Mouse (Mus musculus) adrenal gland, postnatal 25 days (tissue): ENCODE results near the gene Mtcl1. TPM values are rescaled to one million over a fixed set of nuclear protein-coding genes. Genes with fewer than 3 reads are reported as not detected.
A peak's percentile ranks its signal among the peaks of the same experiment; 100 is the strongest.

ENCODE experiments used
- DNase-seq: peaks from one replicate; pipeline ENCODE4 v3.0.0; 2021; ENCODE audit warnings: mixed read lengths
- total RNA-seq: library from RNA; stranded (reverse); gene quantifications from 2 replicates; pipeline ENCODE4 v1.2.3, GENCODE M21; 2021

The Mtcl1 gene
- total RNA-seq, 1 experiment from 2014 or later = 13.4 TPM

DNA sequence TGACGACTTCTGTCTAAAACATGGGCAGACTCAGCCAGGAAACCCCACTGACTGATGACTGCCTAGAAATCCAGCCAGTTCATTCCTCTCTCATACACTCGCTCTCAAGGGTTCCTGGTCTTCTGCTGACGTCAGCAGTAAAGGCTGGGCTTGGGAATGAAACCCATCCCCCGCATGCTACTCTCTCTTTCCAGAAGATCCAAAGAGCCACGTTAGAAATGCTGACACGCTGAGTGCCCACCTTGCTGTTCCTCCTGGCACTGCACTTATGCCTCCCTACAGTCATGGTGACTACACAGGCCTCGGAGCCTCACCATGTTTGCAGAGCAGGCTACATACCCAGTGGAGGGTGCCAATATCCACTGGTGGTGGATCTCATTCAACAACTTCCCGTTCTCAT, 41.7 kb downstream of the Mtcl1 start:
- no peak for DNase-seq

DNA sequence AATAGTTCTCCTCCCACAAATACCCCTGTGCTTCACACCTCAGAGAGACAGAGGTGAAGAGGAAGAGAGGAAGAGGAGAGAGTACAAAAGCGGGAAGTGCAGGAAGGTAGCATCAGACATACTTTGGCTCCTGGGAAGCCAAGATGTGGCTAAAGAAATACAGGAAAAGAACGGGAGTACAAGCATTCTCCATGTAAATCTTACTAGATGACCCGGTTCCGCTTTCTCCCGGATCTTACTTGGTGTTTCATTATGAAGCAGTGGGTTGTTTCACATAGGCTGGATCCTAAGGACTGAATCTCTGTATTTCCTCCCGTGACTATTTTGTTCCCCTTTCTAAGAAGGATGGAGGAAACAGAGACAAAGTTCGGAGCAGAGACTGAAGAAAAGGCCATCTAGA, 43.9 kb downstream of the Mtcl1 start:
- DNase-seq = no peak

DNA sequence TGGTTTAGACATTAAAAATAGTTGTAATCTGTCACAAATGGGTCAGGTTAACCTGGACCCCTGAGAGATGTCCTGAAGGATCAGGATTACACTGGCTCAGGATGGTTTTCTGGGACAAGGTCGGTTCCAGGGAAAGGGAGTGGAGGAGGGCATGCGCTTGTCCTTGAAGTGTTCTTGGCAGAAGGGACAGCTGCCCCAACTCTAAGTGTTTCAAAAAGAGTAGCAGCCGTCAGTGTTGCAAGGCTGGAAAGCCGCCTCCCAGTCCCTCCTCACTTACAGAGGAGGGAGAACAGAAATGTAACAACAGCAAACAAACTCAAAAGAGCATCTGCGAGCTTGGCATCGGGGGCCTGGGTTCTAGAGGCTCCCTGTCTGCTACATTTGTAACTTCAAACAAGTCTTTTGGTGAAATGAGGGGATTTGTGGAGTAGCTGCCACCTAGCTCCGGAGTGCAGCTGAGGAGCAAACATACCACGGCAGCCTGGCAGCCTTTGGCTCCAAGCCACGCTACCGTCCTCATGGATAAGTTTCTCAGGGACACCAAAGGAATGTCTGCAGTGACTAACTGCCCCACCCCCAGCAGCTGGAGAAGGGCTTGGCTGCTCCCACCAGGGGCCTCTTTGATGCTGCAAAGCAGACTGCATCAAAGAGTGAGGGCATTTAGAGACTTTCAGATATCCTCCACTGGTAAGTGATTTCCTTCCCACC, 44.5 kb downstream of the Mtcl1 start:
- peak; percentile 86 for DNase-seq

DNA sequence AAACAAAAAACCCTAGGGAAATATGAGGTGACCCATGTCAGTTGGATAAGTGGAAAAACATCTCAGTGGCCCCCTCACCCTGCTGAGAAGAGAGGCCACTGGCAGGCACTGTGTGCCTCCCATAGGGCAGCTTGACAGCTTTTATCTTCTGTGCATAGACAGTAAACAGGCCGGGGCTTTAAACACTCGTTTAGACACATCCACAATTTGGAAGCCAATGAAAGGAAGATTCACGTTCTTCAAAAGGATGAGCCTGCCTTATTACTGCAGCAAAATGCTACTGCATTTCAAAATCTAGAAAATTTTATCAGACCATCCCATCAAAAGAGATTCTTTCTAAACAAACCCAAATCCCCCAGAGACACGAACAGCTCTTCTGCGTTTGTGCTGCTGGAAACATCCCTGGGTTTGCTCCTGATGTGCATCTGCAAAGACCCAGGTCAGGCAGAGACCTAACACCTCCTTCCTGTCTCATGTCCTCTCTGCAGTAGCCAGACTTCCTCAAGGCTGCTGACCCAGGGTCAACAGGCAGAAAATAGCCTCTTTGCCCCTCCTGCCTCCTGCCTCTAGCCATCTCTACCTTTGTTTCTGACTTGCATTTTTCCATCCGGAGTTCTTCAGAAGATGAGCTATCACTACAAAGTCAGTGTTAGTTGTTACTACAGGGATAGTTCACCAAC, 46.6 kb downstream of the Mtcl1 start:
- no peak for DNase-seq

DNA sequence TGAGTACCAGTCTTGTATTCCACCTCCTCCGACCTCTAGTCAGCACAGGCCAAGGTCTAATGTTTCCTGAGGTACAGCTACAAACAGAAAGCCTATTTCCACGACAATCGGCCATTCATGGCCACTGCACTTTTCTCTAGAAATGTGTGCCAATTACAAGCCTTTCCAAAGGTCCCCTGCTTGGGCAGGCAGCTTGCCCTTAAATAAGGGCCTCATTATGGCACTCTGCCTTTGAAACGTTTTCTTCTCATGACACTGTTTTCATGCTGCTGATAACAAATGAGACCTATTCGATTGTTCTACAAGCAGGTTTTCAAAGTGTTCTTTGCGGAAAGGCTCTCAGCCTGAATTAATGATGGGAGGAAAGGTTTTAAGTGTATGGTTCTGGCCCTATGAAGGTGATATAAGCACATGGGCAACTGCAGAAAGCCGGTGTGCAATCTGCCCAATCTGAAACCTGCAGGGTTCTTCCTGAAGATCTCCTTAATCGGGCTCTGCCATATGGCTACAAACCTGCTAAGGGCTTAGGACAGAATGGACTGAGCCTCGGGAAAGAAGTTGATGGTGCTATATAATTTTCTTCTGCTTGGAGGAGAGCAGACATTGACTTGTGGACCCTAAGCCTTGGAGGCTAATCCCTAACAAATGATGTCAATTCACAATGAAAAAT, 47.8 kb downstream of the Mtcl1 start:
- DNase-seq = no peak

DNA sequence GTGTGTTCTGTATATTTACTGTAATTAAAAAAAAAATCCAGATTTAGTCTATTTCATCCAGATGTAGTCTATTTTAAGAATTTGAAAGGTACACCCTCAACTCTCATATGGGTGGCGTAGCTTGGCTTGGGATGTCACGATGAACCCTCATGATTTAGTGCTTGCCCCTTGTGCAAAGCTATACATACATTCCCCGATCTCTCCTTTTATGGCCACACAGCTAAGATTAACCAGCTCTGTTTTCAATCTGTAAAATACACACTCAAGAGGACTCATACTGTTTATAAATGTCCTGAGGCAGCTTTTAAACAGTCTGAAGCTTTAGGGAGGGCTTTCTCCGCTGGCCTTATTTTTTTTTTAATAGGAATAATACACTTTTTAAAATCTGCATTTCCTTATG, 49.8 kb downstream of the Mtcl1 start:
- DNase-seq = no peak

DNA sequence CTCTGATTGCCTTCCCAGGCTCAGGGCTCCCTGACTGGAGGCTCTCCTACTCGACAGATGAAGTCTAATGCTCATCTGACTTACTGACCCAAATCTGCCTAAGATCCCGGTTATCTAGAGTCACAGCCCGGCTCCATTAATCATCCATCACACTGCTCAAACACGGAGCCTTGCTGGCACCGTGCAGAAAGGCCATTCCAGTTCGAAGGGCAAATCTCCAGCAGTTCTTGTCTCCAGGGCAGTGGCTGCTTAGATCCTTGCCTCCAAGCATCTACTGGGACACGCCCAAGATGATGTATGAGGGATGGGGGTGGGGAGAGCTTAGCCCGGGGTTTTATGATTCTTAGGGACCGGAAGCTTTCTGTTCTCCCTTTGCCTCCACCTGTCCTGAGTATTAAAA, 55.0 kb downstream of the Mtcl1 start:
- peak; percentile 19 for DNase-seq

DNA sequence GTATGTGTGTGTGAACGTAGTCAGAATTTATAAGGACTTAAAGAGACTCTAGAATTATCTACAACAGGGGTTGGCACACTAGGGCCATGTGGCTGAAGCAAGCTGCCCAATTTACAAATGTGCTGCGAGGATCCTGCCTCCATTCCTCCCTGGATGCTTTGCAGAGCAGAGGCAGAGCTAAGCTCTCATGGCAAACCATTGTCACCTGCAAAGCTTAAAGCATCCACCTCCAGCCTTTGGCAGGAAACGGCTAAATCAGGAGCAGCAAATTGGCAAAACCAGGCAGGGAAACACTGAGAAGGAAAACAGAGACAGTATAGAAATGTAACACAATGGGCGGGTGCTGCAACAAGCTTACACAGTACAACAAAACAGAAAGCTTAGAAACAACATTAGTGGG, 61.2 kb downstream of the Mtcl1 start:
- DNase-seq = no peak

DNA sequence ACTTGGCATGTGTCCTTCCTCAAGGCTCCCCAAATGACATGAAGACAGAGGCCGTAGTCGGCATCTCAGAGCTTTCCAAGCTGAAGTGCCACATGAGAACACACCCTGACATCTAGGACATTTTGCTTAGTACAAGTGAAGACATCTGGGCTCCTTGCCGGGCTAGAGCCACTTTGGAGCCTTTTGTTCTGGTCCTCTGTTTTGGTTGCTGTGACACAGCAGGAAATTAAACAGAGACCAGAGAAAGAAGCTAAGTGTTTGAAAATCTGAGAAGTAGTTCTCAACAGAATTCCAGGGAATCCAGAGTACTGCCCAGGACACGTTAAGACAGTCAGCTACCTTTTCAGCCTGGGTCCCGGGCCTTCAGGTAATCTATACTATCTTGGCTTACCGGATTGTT, 68.2 kb downstream of the Mtcl1 start:
- DNase-seq = no peak

DNA sequence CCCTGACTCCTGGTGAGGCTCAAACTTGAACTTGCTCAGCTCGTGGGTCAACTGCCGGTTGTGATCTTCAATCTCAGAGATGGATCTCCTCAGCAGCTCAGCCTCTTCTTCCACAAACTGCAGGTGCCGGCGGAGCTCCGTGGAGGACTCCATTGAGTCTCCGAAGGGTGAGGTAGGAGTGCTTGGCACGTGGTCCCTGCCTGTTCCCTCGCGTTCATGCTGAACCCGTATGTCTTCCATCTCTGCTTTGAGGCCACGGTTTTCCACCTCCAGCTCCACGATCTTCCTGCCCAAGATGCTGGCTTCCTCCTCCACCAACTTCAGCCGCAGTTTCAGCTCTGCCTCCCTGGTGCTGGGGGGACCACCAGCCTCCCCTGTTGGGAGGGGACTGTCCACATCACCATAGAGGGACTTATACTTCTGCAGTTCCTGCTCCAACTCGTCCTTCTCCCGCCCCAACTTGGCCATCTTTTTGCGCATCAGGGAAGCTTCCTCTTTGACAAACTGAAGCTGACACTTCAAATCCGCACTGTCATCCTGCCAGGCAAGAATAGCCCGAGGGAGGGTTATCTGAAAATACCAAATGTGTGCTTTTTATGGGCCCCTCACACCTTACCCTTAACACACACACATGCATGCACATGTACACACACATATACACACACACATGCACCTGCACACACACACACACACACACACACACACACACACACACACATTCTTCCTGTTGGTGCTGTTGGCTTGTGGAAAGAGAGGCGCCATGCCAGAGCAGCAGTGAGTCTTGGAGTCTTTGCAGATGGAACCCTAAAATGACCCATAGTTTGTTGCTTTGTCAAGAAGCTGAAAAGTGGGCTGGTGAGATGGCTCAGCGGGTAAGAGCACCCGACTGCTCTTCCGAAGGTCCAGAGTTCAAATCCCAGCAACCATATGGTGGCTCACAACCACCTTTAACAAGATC, 69.4 kb downstream of the Mtcl1 start:
- DNase-seq = no peak

DNA sequence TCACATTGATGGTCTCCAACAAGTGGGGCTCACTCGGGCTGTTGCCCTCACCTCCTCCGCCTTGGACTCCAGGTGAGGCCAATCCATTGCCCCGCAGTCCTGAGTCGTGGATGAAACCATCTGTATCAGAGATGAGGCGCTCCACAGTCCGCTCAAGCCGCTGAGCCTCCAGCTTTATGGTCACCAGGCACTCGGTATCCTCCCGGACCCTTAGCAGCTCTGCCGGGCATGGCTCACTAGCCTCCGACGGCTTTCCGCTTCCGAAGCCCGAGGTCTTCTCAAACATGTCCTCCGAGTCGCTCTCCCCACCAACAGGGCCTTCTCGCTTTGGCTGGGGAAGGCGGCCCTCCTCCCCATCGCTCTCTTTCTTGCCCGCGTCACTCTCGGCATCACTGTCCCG, 70.2 kb downstream of the Mtcl1 start:
- DNase-seq = no peak

DNA sequence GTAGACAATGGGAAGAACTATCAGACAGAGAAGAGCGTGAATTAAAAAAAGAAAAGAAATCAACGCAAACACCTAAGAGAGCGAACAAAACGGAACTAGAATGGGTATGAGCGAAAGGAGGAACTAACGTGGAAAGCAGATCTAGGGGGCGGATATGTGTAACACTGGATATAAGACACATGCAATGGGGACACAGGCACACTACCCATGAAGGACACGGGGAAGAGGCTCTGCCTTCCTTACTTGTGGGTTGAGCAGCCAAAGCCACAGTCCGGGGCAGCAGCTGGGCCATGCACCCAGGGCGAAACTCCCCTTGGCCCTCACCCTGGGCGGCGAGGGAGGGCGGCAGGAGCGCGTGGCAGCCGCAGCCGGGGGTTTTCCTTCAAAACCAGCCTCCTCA, 71.4 kb downstream of the Mtcl1 start:
- no peak for DNase-seq

DNA sequence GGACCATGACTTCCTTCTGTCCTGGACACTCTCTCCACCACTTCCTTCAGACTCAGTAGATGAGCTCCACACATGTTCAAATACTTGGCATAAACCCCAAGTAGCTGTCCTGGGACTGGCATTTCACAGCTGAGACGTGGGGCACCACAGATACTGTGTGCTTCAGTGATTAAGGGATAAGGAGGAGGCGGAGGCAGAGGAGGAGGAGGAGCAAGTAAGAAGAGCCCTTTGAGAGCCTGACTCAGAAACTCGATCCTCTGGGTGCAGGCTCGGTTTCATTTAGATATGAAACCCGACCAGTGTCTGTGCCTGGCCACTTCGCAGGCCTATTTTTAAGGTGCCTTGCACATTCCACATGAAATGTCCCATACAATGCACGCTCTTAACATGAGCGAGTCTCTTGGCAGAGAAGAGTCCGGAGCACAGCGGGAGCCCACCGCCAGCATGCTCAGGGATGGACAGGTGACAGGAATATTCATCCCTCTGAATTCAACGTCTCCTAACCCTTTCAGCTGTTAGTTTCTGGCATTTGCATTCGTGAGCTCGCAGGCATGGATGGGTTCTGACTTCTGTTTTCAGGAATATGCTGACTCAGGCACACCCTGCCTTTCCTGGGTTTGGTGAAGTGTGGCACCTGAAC, 74.8 kb downstream of the Mtcl1 start:
- DNase-seq = no peak

DNA sequence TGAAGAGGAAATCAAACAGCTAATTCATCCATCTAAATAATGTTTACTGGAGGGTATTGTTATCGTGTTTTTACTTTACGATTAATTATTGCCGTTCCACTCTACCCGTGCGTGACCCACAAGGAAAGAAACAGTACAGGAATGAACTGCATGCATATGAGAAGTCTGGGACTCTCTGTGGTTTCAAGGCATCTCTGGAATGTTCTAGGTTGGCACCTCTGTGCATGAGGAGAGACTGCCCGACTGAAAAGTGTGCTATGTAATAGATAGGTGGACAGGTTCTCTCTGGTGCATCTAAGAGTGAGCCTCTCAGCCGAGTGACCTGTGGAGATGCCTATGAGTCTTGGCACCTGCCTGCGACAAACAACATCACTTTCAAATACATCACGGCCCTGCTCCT, 78.7 kb downstream of the Mtcl1 start:
- no peak for DNase-seq

DNA sequence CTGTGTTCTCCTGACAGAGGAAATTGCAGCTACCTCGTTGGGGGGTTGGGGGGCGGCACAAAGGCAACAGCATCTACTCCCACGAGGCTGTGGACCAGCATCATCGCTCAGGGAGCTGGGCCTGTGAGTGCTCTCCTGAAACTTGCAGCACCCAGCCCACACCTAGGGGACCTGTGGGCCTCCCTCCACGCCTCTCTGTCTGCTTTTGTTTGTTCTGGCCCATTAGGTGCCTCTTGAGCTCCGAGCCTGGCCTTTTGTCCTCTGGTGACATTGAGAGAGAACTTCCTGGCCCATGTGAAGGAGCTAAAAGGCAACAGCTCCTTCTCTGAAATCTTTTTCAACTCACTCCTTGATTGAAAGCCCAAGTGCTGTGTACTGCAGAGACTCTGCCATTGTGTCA, 79.8 kb downstream of the Mtcl1 start:
- no peak for DNase-seq

DNA sequence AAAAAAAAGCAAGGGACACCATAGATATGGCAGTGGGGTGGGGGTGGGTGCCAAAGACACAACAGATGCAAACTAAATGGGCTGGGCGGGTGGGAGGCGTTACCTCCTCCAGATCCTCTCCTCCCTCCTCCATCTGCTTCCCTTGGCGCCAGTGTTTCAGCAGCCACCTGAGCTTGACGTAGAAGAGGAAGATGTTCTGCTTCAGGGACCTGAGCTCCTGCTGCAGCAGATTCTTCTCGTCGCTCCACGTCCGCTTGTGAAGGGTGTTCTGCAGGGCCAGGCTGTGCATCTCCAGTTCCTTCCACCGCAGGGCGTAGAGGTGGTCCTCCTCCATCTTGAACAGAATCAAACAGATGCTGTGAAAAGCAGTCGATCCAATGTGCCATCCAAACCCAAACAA, 81.4 kb downstream of the Mtcl1 start:
- DNase-seq = no peak

DNA sequence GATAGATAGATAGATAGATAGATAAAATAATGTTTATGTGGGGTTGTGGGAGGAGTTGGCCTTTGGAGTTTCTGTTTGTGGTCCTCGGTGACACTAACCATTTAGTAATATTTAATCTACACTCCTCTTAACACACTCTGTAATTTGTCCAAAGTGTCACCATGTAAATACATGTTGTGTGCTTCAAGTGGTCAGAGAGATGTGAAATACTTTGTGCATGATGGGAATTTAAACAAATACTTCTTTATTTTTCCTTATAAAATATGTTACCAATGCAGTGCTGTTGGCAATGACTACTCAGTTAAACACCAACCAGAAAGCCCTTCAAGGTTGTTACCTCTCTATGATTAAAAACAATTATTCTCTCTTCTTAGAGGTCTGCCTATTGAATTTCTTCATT, 83.9 kb downstream of the Mtcl1 start:
- no peak for DNase-seq

DNA sequence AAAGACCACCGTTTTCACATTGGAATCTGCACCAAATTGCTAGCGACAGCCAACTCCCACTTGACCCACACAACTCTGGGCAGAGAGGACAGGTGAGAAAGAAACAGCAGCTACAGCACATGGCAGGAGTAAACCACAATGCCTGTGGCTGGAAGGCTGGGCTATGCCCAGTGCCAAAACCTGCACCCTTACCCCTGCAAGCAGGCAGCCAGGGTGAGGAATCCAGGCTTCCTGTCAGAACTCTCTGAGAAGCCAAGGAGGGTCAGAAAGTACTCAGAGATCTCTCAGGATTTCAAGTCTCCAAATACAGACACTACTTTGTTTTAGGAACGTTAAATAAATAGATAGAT, 84.3 kb downstream of the Mtcl1 start:
- no peak for DNase-seq

DNA sequence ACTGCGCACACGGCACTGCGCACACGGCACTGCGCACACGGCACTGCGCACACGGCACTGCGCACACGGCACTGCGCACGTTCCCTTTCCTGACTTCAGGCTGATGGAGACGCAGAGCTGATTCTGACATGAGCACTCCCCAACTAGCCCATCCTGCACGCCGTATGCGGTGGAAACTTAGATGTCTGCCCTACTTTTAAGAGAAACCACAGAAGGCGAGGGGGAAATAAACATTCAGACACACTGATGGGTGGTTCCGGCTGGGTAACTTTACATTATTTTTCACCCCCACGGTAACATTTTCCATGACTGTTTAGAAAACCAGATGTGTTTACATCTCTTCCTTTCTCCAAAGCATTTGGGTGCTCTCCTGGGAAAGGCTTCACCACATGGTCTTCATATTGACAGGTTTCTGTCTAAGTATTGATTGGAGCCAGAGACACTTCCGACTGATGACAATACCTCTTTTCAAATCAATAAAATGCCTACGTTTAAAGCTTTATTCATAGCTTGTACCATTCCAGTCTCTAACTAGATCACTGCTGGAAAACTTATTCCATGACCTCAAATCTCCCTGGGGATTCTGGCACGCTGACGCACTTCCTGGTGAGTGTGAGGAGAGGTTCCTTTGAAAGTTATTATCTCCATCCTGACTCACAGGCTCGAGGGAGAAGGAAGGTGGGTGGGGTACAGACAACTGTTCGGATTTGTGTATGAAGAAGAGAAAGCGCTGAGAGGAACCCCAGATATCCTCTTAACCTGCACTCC, 84.8 kb downstream of the Mtcl1 start:
- DNase-seq = no peak

DNA sequence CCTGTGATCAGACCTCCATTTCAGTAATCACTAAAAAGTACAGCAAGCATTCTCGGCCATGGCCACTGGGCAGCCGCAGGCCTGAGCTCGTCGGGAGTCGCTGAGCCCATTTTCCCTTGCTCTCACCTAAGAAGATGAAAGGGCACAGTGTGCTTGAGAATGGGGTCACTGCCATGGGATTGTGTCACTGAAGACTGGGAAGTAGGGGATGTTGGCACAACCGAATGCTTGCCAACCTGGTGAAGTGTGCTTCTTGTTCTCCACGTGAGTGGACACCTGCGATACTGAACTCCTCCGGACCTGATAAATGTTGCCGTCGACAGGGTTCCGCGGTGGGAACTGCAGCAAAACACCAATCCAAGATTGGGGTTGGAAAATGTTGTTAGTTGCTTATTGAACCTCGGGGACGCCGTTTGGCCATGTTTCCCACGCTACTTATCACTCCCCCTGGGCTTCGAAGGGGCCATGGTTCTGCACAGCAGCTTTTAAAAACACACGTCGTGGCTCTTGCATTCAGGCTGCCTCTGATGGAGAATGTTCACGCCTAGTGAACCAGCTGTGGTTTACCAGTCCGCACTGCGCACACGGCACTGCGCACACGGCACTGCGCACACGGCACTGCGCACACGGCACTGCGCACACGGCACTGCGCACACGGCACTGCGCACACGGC, 85.6 kb downstream of the Mtcl1 start:
- no peak for DNase-seq
